Mouse (Mus musculus) stomach, embryonic 14.5 days (tissue): ENCODE results near the gene Zfp119b. TPM values are rescaled to one million over a fixed set of nuclear protein-coding genes. Genes with fewer than 3 reads are reported as not detected.
"Not testable (repeated sequence)": the region's sequence is repeated elsewhere in the genome, so short reads cannot be mapped to it uniquely, and the experiment has no call there.

ENCODE experiments used
- ATAC-seq: fragments of 200-750 bp; cut with Nextera tagmentation; 2 replicates; pipeline ENCODE4 v1.8.0; 2017; ENCODE audit warnings: low read depth, moderate TSS enrichment; ENCODE audit not compliant: insufficient number of reproducible peaks, insufficient read depth, low FRiP score
- H3K27ac ChIP-seq: fragments of 300-500 bp; sonication (generic); 2 replicates; pipeline ENCODE4 v1.5.1; 2014; ENCODE audit warnings: mild to moderate bottlenecking, low read length, moderate library complexity, mixed read lengths
- H3K27me3 ChIP-seq: fragments of 300-500 bp; sonication (generic); 2 replicates; pipeline ENCODE4 v1.6.1; 2014; ENCODE audit warnings: low read length, control low read depth, mixed read lengths; ENCODE audit not compliant: control insufficient read depth, insufficient read depth
- H3K36me3 ChIP-seq: fragments of 300-500 bp; sonication (generic); 2 replicates; pipeline ENCODE4 v1.6.1; 2014; ENCODE audit warnings: mild to moderate bottlenecking, control low read depth, low read length, moderate library complexity, mixed read lengths; ENCODE audit not compliant: control insufficient read depth, insufficient read depth
- H3K4me1 ChIP-seq: fragments of 300-500 bp; sonication (generic); 2 replicates; pipeline ENCODE4 v1.6.1; 2014; ENCODE audit warnings: low read length, control low read depth, mixed read lengths; ENCODE audit not compliant: control insufficient read depth, insufficient read depth
- H3K4me2 ChIP-seq: fragments of 300-500 bp; sonication (generic); replicated peaks from 2 replicates; pipeline ENCODE4 v1.6.1; 2014; ENCODE audit warnings: low read depth, low read length, control low read depth
- H3K4me3 ChIP-seq: fragments of 300-500 bp; sonication (generic); 2 replicates; pipeline ENCODE4 v1.5.1; 2014; ENCODE audit warnings: low read depth, low read length, control low read depth
- H3K9ac ChIP-seq: fragments of 300-500 bp; sonication (generic); replicated peaks from 2 replicates; pipeline ENCODE4 v1.6.1; 2014; ENCODE audit warnings: low read depth, mild to moderate bottlenecking, control low read depth, low read length, moderate library complexity, mixed read lengths
- H3K9me3 ChIP-seq: fragments of 300-500 bp; sonication (generic); 2 replicates; pipeline ENCODE4 v1.6.1; 2016; ENCODE audit warnings: low read depth, low read length, control low read depth; ENCODE audit not compliant: control insufficient read depth
- WGBS: fragments of 180-500 bp; shearing (Covaris S2); extraction: QIAGEN DNeasy Blood & Tissue Kit; methylation state at CpG from one replicate; pipeline ENCODE4 v1.1.7; 2014; 5-methylcytosine and 5-hydroxymethylcytosine counted together
- polyA plus RNA-seq: library from polyadenylated mRNA; unstranded; fragments of >200 nt; fragmentation: Nextera tagmentation; extraction: Ambion mirVana; gene quantifications from 2 replicates; pipeline ENCODE4 v1.2.1, GENCODE M21; 2014

The Zfp119b gene
- polyA plus RNA-seq, 1 experiment from 2014 or later, result 7.7 TPM

- Histone ChIP-seq H3K4me2 (no peak overlapping the region), H3K4me3 (no peak overlapping the region), H3K9ac (no peak overlapping the region), H3K27me3 (no peaks in the 10 kb centered on the region), H3K9me3 (peaks cover 7% of the 10 kb centered on the region; the same call in 1 of the 2 replicates), H3K36me3 (0 out of 2 replicates have a peak, but pooled peaks cover 1% of the 10 kb centered on the region), H3K27ac (peak overlapping the region; percentile 69), H3K4me1 (no peaks in the 10 kb centered on the region)
- 60% methylated on average over 2 of the region's 2 CpGs for WGBS
- no peak for ATAC-seq
Observed at GRCm38 (mm10) chr17:55903087-55903486, 46.2 kb downstream of the Zfp119b start.

- Histone ChIP-seq H3K27ac (peak overlapping the region; percentile 33; the same call in 1 of the 2 replicates), H3K9ac (0 out of 2 replicates have a peak overlapping the region, but pooled peaks have one; percentile 18), H3K4me3 (peak overlapping the region; percentile 37), H3K4me2 (peak overlapping the region; percentile 59)
- not testable (repeated sequence) for H3K4me1 ChIP-seq, H3K9me3 ChIP-seq, H3K36me3 ChIP-seq, ATAC-seq, H3K27me3 ChIP-seq
- 10% methylated on average over 6 of the region's 8 CpGs for WGBS
Observed at GRCm38 (mm10) chr17:55892406-55892955, 56.8 kb downstream of the Zfp119b start.

Other genes starting within 250 kb of the Zfp119b start
- 9.9 and 11.2 TPM in 2 replicates for gene Pot1b, start 236.9 kb downstream of the Zfp119b start, polyA plus RNA-seq
- gene Adgre4, start 199.5 kb downstream of the Zfp119b start, polyA plus RNA-seq, result 0.35 and 0.56 TPM in 2 replicates
- gene Zfp119a, start 70.6 kb downstream of the Zfp119b start, polyA plus RNA-seq, result 12.3 and 12.5 TPM in 2 replicates
- gene Zfp959, start 57.4 kb downstream of the Zfp119b start, polyA plus RNA-seq, result 15.3 and 17.2 TPM in 2 replicates
- gene Ebi3, start 3.1 kb upstream of the Zfp119b start, polyA plus RNA-seq, result 2.7 and 3.1 TPM in 2 replicates
- 20.8 and 21.8 TPM in 2 replicates for gene Yju2, start 9.6 kb upstream of the Zfp119b start, polyA plus RNA-seq
- 12.1 and 16.6 TPM in 2 replicates for gene Shd, start 21.0 kb upstream of the Zfp119b start, polyA plus RNA-seq
- 13.7 and 17.6 TPM in 2 replicates for gene Fsd1, start 37.0 kb upstream of the Zfp119b start, polyA plus RNA-seq
- gene Stap2, start 56.1 kb upstream of the Zfp119b start, polyA plus RNA-seq, result 19.7 and 23.8 TPM in 2 replicates
- gene Mpnd, start 56.2 kb upstream of the Zfp119b start, polyA plus RNA-seq, result 97.9 and 102 TPM in 2 replicates
- gene Sh3gl1, start 87.1 kb upstream of the Zfp119b start, polyA plus RNA-seq, result 127 and 136 TPM in 2 replicates
- gene Chaf1a, start 90.9 kb upstream of the Zfp119b start, polyA plus RNA-seq, result 19.2 and 19.6 TPM in 2 replicates
- 41.5 and 41.9 TPM in 2 replicates for gene Ubxn6, start 125.5 kb upstream of the Zfp119b start, polyA plus RNA-seq
- 94.8 and 96.5 TPM in 2 replicates for gene Hdgfl2, start 130.1 kb upstream of the Zfp119b start, polyA plus RNA-seq
- 0.15 and 0.27 TPM in 2 replicates for gene Plin4, start 160.3 kb upstream of the Zfp119b start, polyA plus RNA-seq
- gene Plin5, start 168.1 kb upstream of the Zfp119b start, polyA plus RNA-seq, result 0.53 and 0.64 TPM in 2 replicates
- gene Lrg1, start 172.5 kb upstream of the Zfp119b start, polyA plus RNA-seq, result 0.18 TPM in 1 of 2 replicates, not detected in the other
- 1.1 and 1.3 TPM in 2 replicates for gene Sema6b, start 190.8 kb upstream of the Zfp119b start, polyA plus RNA-seq
- 13.3 and 13.7 TPM in 2 replicates for gene Tnfaip8l1, start 213.0 kb upstream of the Zfp119b start, polyA plus RNA-seq
- gene Mydgf, start 234.4 kb upstream of the Zfp119b start, polyA plus RNA-seq, result 94.7 and 96.3 TPM in 2 replicates